Mouse (Mus musculus) MEL (cell line): ENCODE results near the gene Btbd8.

Experiments
- CHD1 ChIP-seq: IDR thresholded peaks from 2 replicates; pipeline ENCODE4 v1.6.1; 2012; ENCODE audit warnings: low read depth, mild to moderate bottlenecking, inconsistent platforms, low read length, improper control_type of control experiment
- EP300 ChIP-seq, 2 experiments: IDR thresholded peaks; 2 replicates each; pipeline ENCODE4 v1.6.1; 2011; ENCODE audit warnings: improper control_type of control experiment in 2 of 2, low read length in 2 of 2, low read depth in 1 of 2, mild to moderate bottlenecking in 1 of 2
- MAFK ChIP-seq: IDR thresholded peaks from 2 replicates; pipeline ENCODE4 v1.6.1; 2011; ENCODE audit warnings: low read depth, mild to moderate bottlenecking, low read length, improper control_type of control experiment, borderline replicate concordance
- MAZ ChIP-seq: IDR thresholded peaks from 2 replicates; pipeline ENCODE4 v1.6.1; 2012; ENCODE audit warnings: low read depth, mild to moderate bottlenecking, inconsistent platforms, low read length, improper control_type of control experiment
- NELFE ChIP-seq: IDR thresholded peaks from 2 replicates; pipeline ENCODE4 v1.6.1; 2011; ENCODE audit warnings: low read depth, low read length, improper control_type of control experiment
- POLR2A ChIP-seq, 2 experiments: IDR thresholded peaks; 2 replicates each; pipeline ENCODE4 v1.6.1; 2011 to 2012; ENCODE audit warnings: low read length in 2 of 2, mild to moderate bottlenecking in 2 of 2, control low read depth in 1 of 2, improper control_type of control experiment in 1 of 2, low read depth in 1 of 2, moderate library complexity in 1 of 2; ENCODE audit not compliant: control insufficient read depth in 1 of 2, insufficient read depth in 1 of 2, poor library complexity in 1 of 2
- ZKSCAN1 ChIP-seq: IDR thresholded peaks from 2 replicates; pipeline ENCODE4 v1.6.1; 2012; ENCODE audit warnings: low read depth, mild to moderate bottlenecking, inconsistent platforms, low read length, improper control_type of control experiment, moderate library complexity

DNA sequence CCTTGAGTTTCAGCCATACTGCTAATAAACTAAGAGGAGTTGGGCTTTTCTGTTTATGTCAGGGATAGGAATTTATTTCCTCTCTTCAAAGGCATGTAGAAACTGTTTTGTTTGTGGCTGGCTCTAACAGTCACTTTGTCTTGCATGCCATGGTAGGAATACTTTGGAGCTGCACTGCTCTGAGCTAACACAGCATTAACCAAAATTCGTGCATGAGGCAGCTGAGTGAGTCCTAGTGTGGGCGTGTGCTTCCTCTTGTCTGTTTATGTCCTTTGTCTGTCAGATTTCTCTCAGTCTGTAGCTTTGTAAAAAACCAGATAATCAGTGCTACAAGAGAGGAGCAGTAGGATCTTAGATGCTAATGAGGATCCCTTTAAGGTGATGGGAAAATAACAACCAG, 73.5 kb downstream of the Btbd8 start:
- TF ChIP-seq POLR2A (IDR thresholded peaks at IDR 0.05; ENCODE audit: control insufficient read depth in 1 of 2, insufficient read depth in 1 of 2, low read depth in 1 of 2, low read length in 2 of 2, poor library complexity in 1 of 2): no peak
- no peak for TF ChIP-seq CHD1
- TF ChIP-seq NELFE: no peak
- no peak for TF ChIP-seq EP300 (IDR thresholded peaks at IDR 0.05; ENCODE audit: low read depth in 1 of 2, low read length in 2 of 2)
- no peak for TF ChIP-seq MAFK
- no peak for TF ChIP-seq MAZ
- TF ChIP-seq ZKSCAN1: no peak
